Mouse (Mus musculus): ENCODE results near the gene Psmd9.

GRCm38 (mm10) chr5:123276636-123277341, 107.6 kb downstream of the Psmd9 start:
- TF ChIP-seq POLR2A (IDR thresholded peaks at IDR 0.05; ENCODE audit: low read depth, low read length): no peak
- TF ChIP-seq CTCF (IDR thresholded peaks at IDR 0.05; ENCODE audit: extremely low read depth, insufficient read length, insufficient replicate concordance, low read depth, low read length): no peak

All from small intestine, adult 2 months (tissue).